In the genomic region with DNA sequence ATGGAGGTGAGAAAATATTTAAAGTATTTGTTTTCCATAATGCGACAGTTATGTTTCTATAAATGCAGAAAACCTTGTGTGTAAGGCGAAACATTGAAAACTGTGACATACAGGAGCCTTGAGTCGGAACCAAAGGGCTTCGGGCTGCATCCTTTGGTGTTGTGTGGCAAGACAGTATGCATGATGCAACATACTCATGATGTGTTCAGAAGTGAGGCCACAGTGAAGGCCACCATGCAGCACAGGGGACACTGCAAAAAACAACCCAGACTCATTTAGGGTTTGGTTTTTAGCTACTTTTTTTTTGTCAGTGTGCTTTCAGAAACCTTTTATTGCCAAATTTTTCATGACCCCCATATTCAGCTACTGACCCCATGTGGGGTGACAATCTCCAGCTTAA, we compare ENCODE assay signal across 25 mouse cellular contexts. TPM values are rescaled to one million over a fixed set of nuclear protein-coding genes. Genes with fewer than 3 reads are reported as not detected.
"Had no signal": no experiment of that assay in that cellular context is flagged by ENCODE, and none has a peak within 500 bp of the region (broad histone marks: within the 10 kb centered on the region; RNA-seq: fewer than 3 reads in every experiment).

No protein-coding gene starts in this region.

- DNase-seq: gastrocnemius, postnatal 14 days; gastrocnemius, postnatal 36 days; heart, adult 18-20 months; heart, postnatal 10 days; heart, postnatal 4 days; kidney, adult 18-20 months; kidney, adult 8-10 months; kidney, postnatal 10 days; kidney, postnatal 25 days; kidney, postnatal 4 days; layer of hippocampus, adult 9-11 months; layer of hippocampus, postnatal 36 days; left cerebral cortex, postnatal 4 days; lung, adult 18-20 months had no signal

RNA-seq across cellular contexts. Expression of a gene that starts 2.5 kb away (rescaled TPM):
- total RNA-seq: gastrocnemius, adult 8-10 months; gastrocnemius, postnatal 14 days; gastrocnemius, postnatal 36 days; granulocyte monocyte progenitor cell, adult 5-6 weeks; heart, adult 18-20 months; heart, adult 8-10 months; heart, postnatal 10 days; heart, postnatal 25 days; heart, postnatal 4 days; layer of hippocampus, adult 2 months; layer of hippocampus, postnatal 14 days; layer of hippocampus, postnatal 36 days; left cerebral cortex, adult 18-20 months; left cerebral cortex, adult 8-10 months; left cerebral cortex, postnatal 10 days; left cerebral cortex, postnatal 25 days; left cerebral cortex, postnatal 4 days; liver, adult 2 months had no signal

RNA-seq across cellular contexts. Expression of a gene that starts 25.7 kb away (rescaled TPM):
- total RNA-seq: gastrocnemius, adult 8-10 months; gastrocnemius, postnatal 14 days; gastrocnemius, postnatal 36 days; granulocyte monocyte progenitor cell, adult 5-6 weeks; heart, adult 18-20 months; heart, adult 8-10 months; heart, postnatal 10 days; heart, postnatal 25 days; heart, postnatal 4 days; liver, adult 2 months had no signal

RNA-seq across cellular contexts. Expression of a gene that starts 29.3 kb away (rescaled TPM):
- total RNA-seq: gastrocnemius, adult 8-10 months; granulocyte monocyte progenitor cell, adult 5-6 weeks; heart, adult 8-10 months; heart, postnatal 10 days; heart, postnatal 25 days; heart, postnatal 4 days; layer of hippocampus, adult 2 months; layer of hippocampus, postnatal 14 days; layer of hippocampus, postnatal 36 days; left cerebral cortex, adult 18-20 months; left cerebral cortex, adult 8-10 months; left cerebral cortex, postnatal 10 days; left cerebral cortex, postnatal 25 days; liver, adult 2 months had no signal

RNA-seq across cellular contexts. Expression of a gene that starts 44.6 kb away (rescaled TPM):
- total RNA-seq: gastrocnemius, adult 8-10 months; gastrocnemius, postnatal 14 days; gastrocnemius, postnatal 36 days; granulocyte monocyte progenitor cell, adult 5-6 weeks; heart, adult 18-20 months; heart, adult 8-10 months; heart, postnatal 10 days; heart, postnatal 25 days; heart, postnatal 4 days; liver, adult 2 months had no signal

RNA-seq across cellular contexts. Expression of a gene that starts 44.9 kb away (rescaled TPM):
- total RNA-seq: gastrocnemius, adult 8-10 months; gastrocnemius, postnatal 14 days; granulocyte monocyte progenitor cell, adult 5-6 weeks; heart, adult 18-20 months; heart, adult 8-10 months; heart, postnatal 25 days; layer of hippocampus, adult 2 months; layer of hippocampus, postnatal 36 days; left cerebral cortex, adult 18-20 months; left cerebral cortex, adult 8-10 months; left cerebral cortex, postnatal 10 days; left cerebral cortex, postnatal 25 days had no signal
